Mouse (Mus musculus) hematopoietic stem cell, adult 5-6 weeks (primary cell): ENCODE data around the gene Enho. TPM values are rescaled to one million over a fixed set of nuclear protein-coding genes. Genes with fewer than 3 reads are reported as not detected.
A peak's percentile ranks its signal among the peaks of the same experiment; 100 is the strongest.
"Not testable (repeated sequence)": the region's sequence is repeated elsewhere in the genome, so short reads cannot be mapped to it uniquely, and the experiment has no call there.

Source experiments
- ATAC-seq, 2 experiments: fragments of 125-278 bp in 1 of 2; replicated peaks in 1 of 2; 2 replicates each; pipeline ENCODE4 v1.8.0; 2016 to 2017; ENCODE audit warnings: inconsistent platforms in 2 of 2, mild to moderate bottlenecking in 2 of 2, moderate number of reproducible peaks in 2 of 2, low read depth in 1 of 2, moderate TSS enrichment in 1 of 2; ENCODE audit not compliant: low FRiP score in 2 of 2, poor library complexity in 2 of 2, severe bottlenecking in 2 of 2, insufficient read depth in 1 of 2, low TSS enrichment in 1 of 2
- total RNA-seq: library from RNA; stranded (forward); fragments of 172-1452, 232-1000 nt; gene quantifications from 2 replicates; pipeline ENCODE4 v1.2.3, GENCODE M21; 2017

Enho gene
- total RNA-seq: 1.0 and 2.3 TPM in 2 replicates

GRCm38 (mm10) chr4:41639913-41640507 is at the start of gene Enho:
Enho (minus strand) TSS chr4:41640324.
- peak; percentile 84 to 95 for ATAC-seq

DNA sequence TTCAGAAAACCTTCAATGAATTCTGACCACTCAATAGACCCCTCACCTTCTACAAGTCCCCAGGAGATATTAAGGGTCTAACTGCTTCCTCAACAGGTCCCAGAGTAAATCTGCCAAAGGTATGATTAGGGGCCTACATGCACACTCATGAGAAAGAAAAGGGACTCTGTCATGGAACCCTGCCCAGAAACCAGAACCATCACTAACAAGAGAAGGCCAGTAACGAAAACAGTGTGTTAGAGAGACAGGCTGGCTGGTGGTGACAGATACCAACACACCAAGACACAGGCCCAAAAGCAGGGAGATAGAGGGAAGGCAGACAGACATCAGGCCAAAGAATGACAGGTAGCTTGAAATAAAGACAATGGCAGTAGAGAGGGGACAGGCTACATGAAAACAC is 48.4 kb upstream of the Enho start:
- ATAC-seq: not testable (repeated sequence)

DNA sequence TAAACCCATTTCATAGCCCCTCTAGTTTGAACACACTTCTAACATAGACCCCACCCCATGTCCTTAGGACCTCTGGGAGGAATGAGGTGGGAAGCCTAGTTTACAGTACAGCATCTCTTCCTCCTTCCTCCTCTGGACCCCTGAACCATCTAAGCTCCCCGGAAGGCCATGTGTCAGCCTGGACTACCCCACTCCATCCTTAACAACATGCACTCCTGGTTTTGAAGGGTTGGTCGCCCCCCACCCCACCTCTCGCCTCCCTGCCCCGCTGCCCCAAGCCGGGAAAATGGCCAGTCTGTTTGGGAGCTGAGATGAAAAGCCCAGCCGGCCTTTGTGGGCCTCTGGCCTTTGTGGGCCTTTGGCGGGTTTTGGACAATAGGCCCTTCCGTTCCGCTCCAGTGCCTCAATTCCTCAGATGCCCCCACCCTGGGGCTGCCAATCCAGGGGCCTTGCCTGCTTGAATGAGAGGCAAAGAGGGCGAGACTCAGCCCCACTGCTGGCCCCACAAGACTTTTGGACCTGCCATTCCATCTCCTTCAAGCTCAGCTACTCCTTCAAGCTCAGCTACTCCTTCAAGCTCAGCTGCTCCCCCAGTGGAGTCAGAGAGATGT is 45.9 kb upstream of the Enho start:
- not testable (repeated sequence) for ATAC-seq

DNA sequence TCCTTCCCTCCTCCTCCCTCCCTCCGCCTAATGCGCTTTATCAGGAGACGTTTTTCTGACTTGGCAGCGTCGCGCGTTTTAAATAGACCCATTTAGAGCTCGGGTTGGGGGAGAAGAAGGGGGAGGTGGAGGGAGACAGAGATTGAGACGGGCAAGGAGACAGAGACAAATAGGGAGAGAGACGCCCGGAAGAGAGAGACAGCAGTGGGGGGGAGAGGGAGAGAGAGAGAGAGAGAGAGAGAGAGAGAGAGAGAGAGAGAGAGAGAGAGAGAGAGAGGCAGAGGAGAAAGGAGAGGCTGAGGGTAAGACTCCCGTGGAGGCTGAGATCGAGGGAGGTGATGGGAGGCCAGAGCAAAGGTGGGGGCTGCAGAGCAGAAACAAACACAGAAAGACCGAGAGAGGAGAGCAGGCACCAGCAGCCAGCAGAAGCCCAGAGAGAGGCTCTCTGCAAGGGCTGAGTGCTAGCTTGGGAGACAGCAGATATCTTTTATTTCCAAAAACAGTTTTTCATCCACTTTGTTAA is 44.9 kb upstream of the Enho start:
- not testable (repeated sequence) for ATAC-seq

GRCm38 (mm10) chr4:41684131-41684930 is 44.2 kb upstream of the Enho start:
- not testable (repeated sequence) for ATAC-seq

GRCm38 (mm10) chr4:41683303-41683702 is 43.2 kb upstream of the Enho start:
- not testable (repeated sequence) for ATAC-seq

DNA sequence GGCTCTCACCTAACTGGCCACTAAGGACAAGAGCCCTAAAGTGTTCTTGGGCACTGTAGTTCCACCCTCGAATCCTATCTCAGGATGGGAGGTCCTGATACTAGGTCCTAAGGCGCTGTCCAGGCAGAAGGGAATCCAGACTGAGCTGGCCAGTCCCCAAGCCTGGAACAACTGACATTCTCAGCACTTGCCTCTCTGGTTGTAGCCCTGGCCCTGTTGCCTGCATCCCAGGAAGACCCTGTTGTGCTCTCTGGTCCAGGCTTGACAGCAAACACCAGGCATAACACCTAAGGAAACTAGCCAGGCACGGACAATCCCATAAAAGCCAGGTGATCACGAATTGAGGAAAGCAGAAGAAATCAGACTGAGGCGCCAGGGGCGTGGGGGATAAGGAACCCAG is 42.7 kb upstream of the Enho start:
- no peak for ATAC-seq

- ATAC-seq: no peak
Observed at GRCm38 (mm10) chr4:41681947-41682346, 41.8 kb upstream of the Enho start.

DNA sequence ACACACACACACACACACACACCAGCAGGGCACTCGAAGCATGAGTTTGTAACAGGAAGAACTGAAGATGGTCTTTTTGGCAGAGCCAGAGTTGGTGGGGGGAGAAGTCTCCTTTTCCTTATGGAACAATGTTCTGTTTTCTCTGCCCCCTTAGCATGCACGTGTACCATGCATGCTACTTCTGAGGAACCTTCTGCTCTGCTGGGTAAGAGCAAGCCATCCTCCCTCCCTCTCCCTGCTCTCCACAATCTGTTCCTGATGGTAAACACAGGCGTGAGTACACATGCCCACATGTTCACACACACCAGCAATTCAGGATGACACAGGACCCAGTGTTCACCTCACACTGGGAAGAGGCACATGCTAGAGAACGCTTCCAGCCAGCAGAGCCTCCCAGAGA is 41.1 kb upstream of the Enho start:
- no peak for ATAC-seq

- no peak for ATAC-seq
Observed at GRCm38 (mm10) chr4:41679291-41679690, 39.2 kb upstream of the Enho start.

DNA sequence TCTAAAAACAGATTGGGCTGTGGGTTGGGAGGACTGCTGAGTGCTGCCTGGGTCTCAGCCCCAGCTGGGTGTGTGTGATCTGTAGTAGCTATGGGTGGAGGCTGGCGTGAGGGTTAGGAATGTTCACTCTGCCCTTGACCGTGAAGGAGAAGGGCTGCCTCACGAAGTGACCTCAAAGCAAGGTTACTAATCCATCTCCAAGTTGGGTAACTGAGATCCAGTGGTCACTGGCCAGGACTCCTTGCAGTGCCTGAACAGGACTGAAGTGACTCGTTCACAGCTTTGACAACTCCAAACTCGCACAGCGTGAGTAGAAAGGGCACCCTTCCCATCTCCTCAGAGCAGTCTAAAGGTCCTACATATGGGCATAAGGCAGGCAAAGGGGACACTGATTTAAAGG is 38.7 kb upstream of the Enho start:
- no peak for ATAC-seq

GRCm38 (mm10) chr4:41677006-41677629 is 37.0 kb upstream of the Enho start:
- no peak for ATAC-seq

DNA sequence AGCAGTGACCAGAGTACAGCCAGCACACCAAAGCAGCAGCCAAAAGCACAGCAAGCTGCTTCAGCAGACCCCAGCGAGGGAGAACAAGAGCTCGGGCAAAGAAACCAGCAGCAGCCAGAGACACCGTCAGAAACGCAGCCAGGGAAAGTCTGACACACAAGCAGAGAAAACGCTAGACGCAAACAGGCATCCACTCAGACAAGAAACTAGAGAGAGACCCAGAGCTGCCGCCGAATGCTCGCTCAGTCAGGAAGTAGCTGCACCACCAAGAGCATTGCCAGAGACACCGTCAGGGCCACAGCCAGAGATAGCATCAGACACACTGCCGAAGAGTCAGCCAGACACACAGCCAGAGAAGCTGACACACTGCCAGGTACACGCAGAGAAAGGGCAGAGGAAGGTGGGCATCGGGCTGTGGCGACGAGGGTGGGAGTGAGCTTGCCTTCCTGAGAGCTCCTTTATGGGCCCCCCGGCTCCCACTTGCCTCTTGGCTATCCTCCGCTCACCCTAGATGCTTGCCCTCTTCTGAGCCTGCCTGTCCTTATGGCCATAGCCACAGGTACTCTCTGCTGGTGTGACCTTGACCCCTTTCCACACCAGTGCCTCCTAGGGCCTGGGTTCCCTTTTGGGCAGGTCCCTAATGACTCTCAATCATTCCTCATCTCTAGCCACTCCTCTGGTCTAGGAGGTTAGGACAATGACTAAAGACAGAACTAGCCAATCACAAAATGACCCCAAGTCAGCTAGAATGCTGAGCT is 36.3 kb upstream of the Enho start:
- no peak for ATAC-seq

DNA sequence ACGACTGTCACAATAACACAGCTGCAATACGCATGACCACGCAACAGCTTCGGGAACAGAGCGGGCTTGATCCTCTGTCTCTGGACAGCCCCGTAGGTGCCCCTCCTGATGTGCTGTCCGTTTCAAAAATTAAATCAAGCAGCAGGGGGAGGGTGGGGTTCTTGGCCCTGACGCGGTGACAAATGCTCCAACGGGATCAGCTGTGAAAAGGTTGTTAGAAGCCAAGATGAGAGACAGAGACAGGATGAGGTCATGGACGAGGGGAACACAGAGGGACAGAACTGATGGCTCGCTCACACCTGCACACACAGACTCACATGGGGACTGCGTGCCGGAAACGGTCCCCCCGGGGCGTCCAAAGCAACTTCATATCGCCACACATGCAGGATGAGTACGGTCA is 33.1 kb upstream of the Enho start:
- no peak for ATAC-seq

DNA sequence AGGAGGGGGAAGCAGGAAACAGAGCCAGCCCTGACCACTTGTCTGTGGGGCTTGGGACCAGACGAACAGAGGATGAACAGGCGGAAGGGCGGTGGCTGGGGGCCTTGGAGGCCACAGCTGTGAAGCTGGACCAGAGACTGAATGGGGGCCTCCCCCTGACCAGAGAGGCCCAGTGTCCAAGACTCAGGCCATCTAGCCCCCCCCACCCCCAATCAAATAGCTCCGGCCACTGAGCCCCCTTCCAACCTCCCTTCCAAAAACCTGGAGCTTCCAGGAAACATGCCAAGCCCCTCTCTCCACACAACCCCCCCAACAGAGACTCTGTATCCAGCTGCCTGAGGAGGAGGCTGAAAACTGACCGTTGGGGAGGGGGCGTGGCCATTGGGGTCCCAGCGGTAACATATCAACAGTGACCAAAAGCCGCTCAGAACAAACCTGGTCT is 32.4 kb upstream of the Enho start:
- ATAC-seq: no peak

- ATAC-seq: no peak
Observed at GRCm38 (mm10) chr4:41671963-41672480, 31.9 kb upstream of the Enho start.

DNA sequence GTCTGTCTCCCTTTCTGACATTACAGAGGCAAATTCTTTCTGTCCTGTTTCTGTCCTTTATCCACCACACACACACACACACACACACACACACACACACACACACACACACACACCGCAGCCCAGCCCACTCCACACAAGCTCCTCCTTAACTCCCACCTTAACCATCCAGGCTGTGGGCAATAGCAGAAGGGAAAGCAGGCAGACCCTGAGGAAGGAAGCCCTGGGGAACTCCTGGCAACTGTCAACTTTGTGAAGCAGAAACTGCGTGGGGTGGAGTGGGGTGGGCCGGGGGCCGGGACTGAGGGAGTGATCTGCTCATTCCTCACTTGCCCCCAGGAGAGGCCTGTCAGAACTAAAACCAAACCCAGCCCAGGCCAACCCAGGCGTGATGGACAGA is 31.4 kb upstream of the Enho start:
- ATAC-seq: no peak
